Mouse (Mus musculus) adrenal gland, postnatal 14 days (tissue): ENCODE measurements around the gene Praf2. TPM values are rescaled to one million over a fixed set of nuclear protein-coding genes. Genes with fewer than 3 reads are reported as not detected.
"Not testable (repeated sequence)": the region's sequence is repeated elsewhere in the genome, so short reads cannot be mapped to it uniquely, and the experiment has no call there.

ENCODE experiments used
- DNase-seq: peaks from one replicate; pipeline ENCODE4 v3.0.0; 2021; ENCODE audit warnings: mixed read lengths
- long read RNA-seq, 2 experiments: library from polyadenylated mRNA; stranded (forward); transcript quantifications; one replicate each; pipeline ENCODE4 v2.0.0; 2021
- total RNA-seq: library from RNA; stranded (reverse); gene quantifications from 2 replicates; pipeline ENCODE4 v1.2.3, GENCODE M21; 2021

The Praf2 gene
- 11.1 and 11.8 TPM in 2 replicates for total RNA-seq
- long read RNA-seq, experiment 1, transcript Praf2-201 (3 exons, 1,339 nt): major isoform, 15 of 16 reads
- long read RNA-seq, experiment 1, partial matches to known transcripts: 1 of 16 reads
- long read RNA-seq, experiment 1, other reads (novel, unspliced or antisense): 0 of 16 reads
- long read RNA-seq, experiment 2, transcript Praf2-201 (3 exons, 1,339 nt): major isoform, 13 of 13 reads
- long read RNA-seq, experiment 2, partial matches to known transcripts: 0 of 13 reads
- long read RNA-seq, experiment 2, other reads (novel, unspliced or antisense): 0 of 13 reads

DNA sequence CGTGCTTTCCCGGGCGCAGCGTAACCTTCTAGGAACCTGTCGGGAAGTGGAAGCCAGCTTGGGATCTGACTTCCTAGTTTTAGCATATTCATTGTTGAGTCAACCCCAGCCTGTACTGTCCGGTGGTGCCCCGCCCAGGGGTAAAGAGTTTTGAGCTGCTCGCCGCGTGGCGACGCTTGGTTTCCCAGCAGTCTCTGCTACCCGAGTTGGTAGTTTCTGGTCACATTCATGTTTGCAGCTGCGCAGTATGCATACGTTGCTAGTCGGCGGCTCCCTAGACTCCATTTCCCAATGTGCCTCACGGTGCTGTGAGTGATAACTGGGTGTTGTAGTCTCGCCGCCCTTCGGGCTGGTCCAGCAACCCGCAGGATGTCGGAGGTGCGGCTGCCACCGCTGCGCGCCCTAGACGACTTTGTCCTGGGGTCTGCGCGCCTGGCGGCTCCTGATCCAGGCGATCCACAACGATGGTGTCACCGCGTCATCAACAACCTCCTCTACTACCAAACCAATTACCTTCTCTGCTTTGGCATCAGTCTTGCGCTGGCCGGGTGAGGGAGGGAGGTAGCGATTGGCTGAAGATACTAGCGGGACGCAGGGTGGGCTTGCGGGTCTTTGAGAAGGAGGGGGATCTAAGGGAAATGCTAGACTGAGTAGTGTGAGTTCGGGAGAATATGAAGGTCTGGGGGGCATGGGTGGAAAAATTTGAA is at the start of gene Praf2:
TSS of gene Praf2 (plus strand) at position 225 of the 707 bp plus-strand sequence.
- peak; percentile 81 for DNase-seq

DNA sequence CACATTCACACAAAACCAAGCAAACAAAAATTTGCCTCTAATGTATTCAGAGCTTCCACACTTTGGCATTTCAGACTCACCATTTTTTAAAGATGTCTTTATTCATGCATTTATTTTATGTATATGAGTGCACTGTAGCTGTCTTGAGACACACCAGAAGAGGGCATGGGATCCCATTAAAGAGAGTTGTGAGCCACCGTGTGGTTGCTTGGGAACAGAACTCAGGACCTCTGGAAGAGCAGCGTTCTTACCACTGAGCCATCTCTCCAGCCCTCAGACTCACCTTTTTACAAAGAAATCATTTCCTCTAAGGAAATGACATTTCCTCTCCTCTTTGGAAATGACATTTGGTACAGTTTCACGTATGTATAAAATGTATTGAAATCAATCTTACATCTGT is 49.3 kb upstream of the Praf2 start:
- DNase-seq: no peak

DNA sequence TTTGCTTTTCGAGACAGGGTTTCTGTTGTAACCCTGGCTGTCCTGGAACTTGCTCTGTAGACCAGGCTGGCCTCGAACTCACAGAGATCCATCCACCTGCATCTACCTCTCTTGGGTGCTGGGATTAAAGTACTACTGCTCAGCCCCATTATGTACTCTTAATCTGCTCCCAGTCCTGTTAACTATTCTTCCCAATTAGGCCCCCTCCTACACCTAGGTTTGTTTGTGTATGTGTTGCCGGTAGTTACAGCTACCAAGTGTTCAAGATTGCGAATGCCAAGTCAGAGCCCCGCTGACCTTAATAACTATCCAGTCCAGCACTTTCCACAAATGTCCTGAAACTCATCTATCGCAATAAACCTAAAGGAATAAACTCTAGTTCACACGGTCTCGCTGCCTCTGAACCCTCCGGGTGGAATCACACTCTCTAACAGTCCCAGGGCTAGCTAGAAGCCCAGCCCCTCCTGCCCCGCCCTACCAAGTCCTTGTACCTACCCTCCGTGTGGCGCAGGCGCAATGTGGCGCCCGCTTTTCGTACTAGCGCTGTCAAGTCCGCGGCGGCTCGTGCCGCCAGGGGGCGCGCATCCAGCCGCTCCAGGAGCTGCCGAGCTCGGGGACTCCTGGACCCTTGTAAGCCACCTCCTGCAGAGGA is 48.7 kb upstream of the Praf2 start:
- DNase-seq: peak; percentile 94

DNA sequence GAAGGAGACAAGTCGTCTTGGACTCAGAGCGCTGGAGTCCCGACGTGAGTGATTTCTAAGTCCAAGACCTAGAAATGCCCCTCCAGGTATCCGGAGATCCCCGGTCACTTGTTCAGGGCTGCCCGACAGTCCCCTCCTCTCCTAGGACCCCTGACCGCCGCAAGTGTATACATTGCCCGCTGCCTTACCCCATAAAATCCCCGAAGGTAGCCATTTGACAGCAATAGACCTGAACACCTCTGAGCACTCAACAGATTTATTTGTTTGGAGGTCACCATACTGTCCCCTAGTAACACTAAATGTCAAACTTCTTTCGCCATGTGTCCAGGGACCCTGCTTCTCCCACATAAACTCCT is 48.2 kb upstream of the Praf2 start:
- no peak for DNase-seq

DNA sequence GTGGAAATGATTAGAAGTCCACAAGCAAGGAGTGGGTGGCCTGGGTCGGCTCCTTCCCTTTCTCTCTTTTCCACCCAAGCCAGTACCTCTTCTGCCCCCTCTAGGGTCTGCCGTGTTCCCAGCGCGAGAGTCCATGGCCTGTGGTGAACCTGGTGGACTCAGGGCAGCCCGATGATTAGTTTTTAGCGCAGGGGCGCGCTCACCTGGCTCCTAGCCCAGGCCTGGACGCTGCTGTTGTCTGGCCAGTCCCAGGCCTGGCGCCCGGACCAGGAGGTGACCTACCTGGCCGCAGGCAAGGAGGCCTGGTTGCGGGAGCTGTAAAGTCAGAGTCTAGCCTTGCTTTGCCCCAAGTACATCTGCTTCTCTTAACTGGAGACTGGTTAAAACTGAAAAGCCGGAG is 47.4 kb upstream of the Praf2 start, which contains the start of gene Magix:
TSS of gene Magix (minus strand) at position 388 of the 400 bp plus-strand sequence.
- no peak for DNase-seq

DNA sequence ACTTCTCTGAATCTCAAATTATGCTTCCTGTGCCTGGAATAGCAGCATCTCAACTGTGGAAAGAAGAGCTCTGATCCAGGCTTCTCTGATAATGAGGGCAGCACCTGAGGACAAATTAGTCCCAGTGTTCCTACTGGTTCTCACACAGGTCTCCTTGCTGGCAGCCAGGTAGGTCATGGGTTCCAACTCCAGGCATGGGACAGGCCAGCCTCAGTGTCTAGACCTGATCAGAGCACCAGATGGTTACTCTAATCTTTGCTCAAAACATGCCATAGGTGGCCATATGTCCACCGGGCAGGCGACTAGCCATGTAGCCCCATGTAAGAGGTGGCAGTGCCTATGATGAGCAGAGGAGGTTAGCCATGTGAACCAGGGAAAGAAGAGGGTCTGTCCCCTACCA is 39.9 kb upstream of the Praf2 start:
- no peak for DNase-seq

DNA sequence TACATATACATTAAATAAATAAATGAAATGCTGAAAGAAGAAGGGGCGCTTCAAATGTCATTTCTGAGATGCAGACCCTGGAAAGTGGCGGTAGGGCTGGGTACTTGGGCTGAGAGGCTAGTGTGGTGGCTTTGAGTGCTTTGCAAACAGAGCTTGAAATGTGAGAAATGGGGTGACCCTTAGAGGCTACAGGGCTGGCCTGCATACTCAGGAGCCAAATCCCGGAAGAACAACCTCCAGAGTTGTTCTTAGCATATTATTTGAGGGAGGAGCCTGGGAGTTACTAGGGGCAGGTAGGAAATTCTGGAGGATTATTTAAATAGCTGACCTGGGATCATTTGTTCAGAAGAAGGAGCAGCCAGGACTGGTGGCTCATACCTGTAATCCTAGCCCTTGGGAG is 37.8 kb upstream of the Praf2 start:
- DNase-seq: no peak

DNA sequence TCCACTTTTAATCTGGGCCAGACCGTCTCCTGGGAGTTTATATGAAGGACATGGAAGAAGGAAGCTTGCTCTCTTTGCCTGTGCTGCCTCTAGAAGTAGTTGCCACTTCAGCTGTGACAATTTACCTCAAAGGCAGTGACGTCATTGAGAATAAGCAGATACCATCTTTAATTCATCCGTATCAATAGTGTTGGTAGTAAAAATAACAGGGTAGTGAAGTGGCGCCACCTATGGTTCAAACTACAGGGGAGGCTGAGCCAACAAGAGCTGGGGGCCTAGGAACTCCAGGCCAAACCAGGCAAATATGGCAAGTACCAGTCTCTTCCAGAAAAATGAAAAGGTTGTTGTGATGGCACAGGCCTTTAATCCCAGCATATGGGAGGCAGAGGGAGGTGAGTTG is 35.4 kb upstream of the Praf2 start:
- no peak for DNase-seq

DNA sequence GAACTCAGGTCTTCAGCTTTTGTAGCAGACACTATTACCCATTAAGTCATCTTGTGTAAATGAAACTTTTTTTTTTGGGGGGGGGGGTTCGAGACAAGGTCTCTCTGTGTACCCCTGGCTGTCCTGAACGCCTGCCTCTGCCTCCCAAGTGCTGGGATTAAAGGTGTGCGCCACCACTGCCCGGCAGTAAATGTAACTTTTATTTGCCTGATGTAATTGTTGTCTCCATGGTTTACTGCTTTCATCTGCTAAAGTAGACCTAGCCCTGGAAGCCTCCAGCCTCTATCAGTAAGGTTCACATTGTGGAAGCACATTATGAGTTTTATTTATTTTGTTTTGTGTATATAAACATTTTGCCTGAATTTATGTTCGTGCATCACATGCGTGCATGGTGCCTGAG is 31.7 kb upstream of the Praf2 start:
- DNase-seq: no peak

DNA sequence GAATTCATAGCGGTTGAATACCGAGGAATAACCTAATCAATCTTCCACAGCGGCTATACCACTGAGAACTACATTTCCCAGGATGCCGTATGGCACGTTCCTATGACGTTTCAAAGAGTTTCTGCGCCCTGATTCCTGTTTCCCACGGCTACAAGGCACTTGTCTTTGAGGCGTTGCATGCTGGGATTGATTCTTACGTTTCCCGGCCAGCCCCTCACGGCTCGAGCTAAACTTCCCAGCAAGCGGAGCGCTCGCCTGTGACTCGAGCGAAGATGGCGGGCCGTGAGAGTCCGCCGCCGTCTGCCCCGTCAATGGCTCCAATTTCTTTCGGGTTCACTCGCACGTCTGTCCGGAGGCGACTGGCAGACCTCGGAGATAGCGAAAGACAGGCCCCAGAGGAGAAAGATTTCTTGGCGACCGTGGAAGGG is 31.3 kb upstream of the Praf2 start, which contains the start of gene Gpkow:
TSS of gene Gpkow (plus strand) at position 178 of the 428 bp plus-strand sequence.
- DNase-seq: peak; percentile 87

DNA sequence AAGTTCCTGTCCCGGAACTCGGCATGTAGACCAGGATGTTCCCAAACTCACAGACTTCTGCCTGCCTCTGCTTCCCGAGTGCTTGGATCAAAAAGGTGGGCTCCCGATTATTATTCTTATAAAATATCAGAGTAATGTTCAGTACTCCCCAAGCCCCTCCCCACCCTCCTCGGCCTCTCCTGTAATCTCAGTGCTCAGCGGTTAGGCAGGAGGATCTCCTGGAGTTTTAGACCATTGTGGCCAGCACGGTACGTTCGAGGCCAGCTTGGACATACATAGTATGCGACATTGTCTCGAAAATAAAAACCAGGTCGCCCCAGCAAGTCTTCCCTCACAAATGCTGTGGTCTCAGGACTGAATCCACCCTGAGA is 14.5 kb upstream of the Praf2 start:
- not testable (repeated sequence) for DNase-seq

DNA sequence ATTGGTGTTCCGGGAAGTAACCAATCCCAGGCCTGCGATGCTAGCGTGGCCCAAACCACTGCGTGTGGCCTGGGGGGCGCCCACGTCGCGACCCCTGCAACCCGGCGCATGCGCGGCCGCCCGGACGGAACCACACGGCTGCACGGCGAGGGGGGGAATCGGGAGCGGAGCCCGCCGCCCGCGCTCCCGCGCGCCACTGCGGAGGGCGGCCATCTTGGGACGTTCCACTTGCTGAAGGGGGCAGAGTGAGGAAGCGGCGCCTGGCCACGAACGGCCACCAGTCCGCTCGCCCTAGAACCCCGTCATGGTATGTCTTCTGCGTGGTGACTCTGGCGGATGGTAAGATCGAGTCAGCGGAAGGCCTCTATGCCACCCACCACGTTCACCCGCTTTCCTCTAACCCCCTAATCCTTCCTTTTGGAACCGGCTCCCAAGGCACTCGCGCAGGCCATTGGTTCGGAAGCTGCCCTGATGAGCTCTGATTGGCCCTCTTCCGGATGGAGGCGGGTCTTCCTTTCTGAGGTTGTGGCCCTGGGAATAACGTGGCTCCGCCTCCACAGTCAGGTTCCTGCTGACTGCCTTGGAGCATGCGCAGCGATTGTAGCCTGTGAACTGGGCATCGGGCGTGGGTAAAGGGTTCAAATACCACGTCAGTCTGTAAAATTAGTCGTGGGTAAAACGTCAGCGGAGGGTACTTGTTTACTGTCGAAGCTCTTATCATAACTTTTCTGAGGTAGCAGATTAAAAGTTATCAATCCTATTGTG is 13.9 kb upstream of the Praf2 start, which contains the start of gene Wdr45:
TSS of gene Wdr45 (plus strand) at position 199 of the 765 bp plus-strand sequence.
- peak; percentile 93 for DNase-seq

DNA sequence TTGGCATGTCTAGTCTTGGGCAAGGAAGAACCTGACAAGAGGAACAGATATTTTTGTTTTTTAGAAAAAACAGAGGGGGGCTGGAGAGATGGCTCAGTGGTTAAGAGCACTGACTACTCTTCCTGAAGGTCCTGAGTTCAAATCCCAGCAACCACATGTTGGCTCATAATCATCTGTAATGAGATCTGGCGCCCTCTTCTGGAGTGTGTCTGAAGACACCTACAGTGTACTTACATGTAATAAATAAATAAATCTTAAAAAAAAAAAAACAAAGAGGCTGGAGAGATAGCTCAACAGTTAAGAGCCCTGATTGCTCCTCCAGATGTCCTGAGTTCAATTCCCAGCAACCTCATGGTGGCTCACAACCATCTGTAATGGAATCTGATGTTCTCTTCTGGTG is 12.2 kb upstream of the Praf2 start:
- DNase-seq: not testable (repeated sequence)

DNA sequence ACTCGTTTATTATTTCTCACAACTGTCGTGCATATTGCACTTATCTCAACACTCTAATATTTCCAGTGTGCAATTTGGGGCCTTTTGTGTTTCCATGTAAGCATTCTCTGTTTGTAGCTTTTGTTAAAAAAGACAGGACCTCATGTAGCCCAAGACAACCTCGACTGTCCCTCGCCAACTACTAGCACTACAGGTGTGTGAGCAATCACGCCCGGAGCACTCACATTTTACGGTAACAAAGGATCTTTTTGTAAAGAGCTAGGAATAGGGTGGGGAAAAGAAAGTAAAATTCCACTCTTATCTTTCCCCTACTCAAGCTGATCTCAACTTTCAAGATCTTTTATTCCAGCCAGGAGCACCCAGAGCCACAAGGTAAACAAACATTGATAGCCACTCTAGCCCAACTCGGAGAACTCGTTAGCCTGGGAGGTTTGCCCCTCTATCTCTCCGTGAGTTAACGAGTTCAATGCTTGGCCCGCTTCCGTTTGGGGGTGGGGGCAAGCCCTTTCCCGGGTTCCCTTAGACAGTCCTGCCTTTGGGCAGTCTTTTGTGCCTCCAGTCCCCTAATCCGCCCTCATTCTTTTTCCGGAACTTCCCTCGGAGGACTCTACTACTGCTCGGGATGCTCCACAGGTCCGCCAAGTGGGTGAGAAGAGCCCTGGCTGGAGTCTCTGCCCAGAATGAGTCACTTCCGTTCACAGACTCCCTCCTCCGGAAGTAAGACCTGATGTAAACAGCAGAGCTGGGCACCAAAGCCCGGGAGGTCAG is 6.5 kb upstream of the Praf2 start, which contains the start of gene Gm45208:
TSS of gene Gm45208 (plus strand) at position 732 of the 768 bp plus-strand sequence.
- peak; percentile 78 for DNase-seq

DNA sequence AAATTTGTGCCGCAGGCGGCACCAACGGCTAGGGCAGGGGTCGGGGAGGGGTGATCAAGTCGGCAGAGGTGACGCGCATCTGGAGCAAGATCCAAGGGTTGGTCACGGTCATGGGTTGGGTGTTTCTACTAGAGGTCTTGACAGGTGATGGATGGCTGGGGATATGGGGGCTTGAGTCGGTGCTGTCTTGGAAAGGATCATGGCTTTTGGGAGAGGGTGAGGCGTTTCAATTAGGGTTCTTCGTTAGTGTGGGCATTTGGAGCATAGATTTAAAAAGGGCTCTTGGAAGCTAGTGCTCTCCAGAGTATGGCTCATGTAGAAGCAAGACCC is 6.0 kb upstream of the Praf2 start:
- no peak for DNase-seq

DNA sequence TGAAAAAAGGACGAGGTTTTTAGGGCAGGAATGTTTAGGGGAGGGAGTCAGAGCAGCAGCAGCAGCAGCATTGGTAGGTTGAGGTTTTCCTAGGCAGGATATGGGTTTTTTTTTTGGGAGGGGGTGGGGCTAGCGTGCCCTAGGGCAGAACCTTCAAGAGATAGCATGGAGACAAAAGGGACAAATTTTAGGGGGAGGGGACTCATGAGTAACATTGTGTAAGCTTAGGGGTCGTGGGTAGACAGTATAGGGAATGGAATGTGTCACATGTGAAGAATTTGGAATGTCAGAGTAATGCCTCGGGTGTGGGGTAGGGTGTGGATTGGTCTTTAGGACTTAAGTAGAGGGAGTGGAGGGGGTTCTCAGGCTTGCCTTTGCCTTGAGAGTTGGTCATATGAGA is 5.5 kb upstream of the Praf2 start:
- DNase-seq: no peak

DNA sequence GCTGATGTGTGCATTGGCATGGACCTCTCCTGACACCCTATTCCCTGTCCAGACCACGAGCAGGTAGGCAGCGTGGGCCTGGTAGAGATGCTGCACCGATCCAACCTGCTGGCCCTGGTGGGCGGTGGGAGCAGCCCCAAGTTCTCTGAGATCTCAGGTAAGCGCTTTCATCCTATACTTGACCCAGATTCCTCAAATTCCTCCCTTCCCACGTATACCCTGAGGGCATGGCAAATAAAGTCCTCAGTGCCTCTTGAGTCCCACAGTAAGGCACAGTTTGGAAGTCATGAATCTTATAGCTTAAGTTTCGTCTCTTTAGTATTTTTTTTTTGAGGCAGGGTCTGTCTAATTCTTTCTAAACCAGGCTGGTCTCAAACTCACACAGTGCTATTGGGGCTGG is 4.1 kb upstream of the Praf2 start:
- DNase-seq: no peak

DNA sequence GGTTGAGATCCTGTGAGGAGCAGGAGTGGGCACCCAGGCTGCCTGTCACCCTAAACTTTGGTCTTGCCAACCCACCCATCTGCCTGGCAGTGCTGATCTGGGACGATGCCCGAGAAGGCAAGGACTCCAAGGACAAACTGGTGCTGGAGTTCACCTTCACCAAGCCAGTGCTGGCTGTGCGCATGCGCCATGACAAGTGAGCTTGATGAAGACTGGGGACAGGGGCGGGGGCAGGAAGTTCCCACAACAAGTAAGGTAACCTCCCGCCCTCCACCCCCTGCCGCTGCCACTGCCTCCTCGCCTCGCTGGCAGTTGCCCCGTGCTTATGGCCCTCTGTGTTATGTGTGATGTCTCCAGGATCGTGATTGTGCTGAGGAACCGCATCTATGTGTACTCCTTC is 2.4 kb upstream of the Praf2 start:
- no peak for DNase-seq

DNA sequence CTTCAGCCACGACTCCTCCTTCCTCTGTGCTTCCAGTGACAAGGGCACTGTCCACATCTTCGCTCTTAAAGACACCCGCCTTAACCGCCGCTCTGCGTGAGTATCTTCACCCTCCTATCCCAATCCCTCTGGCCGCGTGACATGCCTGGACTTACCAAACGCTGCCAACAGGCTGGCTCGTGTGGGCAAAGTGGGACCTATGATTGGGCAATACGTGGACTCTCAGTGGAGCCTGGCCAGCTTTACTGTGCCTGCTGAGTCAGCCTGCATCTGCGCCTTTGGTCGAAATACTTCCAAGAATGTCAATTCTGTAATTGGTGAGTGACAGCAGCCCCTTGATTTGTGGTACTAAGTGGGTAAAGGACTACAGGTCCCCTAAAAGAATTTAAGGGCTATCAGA is 1.1 kb upstream of the Praf2 start:
- DNase-seq: peak; percentile 61

DNA sequence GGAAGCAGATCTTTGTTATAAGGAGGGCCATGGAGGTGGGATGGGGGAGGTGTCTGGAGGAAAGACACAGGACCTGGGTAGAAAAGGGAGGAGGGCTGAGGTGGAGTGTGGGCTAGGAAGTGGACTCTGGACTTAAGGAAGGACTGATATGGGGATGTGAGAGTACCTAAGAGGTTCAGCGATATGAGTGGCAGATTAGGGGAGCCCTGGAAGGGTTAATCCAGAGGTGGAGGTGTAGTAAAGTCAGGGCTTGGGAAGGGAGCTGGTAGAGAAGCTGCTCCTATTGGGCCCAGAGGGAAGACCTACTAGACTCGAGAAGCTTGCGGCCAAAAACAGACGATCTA is 655 bp downstream of the Praf2 start:
- DNase-seq: no peak

DNA sequence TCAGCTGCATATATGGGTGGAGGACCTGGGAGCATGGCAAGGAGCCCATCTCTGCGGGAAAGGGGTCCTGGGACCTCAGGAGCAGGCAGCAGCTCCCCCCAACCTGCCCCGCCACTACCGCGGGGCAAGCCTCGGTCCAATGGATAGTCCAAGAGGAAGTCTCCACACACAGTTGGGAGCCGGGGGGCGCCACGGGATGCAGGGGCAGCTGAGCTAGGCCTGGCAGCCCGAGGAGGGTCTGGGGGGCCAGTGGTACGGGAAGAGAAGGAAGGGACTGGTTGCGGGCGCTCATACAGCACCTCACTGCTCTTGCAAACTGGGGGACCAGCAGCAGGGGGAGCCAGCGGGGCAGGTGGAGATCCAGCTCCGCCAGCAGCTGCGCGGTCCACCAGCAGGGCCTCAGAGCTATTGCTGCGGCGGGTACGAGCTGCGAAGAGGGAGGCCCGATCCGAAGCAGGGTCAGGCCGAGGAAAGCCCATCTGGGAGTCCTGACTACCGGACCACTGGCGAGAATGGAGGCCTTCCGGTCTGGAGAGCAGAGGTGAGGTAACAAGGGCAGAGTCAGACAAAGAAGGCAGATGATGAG is 5.4 kb downstream of the Praf2 start:
- peak; percentile 87 for DNase-seq
